Mouse (Mus musculus) forelimb bud, embryonic 11.5 days (tissue): ENCODE measurements around the gene Klrb1f.
"Not testable (repeated sequence)": the region's sequence is repeated elsewhere in the genome, so short reads cannot be mapped to it uniquely, and the experiment has no call there.

Experiments
- DNase-seq: peaks from one replicate; pipeline ENCODE4 v3.0.0-alpha.2; 2012; ENCODE audit warnings: low read depth, low spot score

Klrb1f gene

DNA sequence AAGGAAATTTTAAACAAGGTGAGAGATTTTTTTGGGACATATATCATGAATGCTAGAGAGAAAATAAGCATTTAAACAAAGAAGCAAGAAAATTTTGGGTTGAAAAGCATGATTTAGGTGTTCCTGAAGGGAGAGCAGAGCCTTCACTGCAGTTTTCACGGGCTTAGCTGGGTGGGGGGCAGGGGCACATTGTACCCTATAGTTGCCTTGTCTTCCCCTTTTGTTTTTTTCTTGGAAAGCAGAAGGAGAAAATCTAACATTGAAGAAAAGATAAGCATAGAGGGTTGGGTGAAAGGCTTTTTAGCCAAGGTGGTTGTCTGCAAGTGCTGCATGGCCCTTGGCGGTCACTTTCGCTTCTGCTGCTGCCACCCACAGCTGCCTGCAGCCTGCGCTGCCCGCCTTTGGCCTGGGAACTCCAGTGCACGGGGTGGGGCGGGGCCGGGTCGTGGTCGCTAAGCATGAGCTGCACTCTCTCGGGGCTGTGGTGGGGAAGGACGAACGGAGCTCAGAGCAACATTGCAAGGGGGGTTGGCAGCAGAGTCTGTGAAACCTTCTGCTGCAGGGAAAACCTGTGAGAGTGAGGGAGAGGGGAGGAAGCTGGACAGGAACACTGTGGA lies 3.3 kb downstream of the Klrb1f start:
- DNase-seq: peak; percentile 35

DNA sequence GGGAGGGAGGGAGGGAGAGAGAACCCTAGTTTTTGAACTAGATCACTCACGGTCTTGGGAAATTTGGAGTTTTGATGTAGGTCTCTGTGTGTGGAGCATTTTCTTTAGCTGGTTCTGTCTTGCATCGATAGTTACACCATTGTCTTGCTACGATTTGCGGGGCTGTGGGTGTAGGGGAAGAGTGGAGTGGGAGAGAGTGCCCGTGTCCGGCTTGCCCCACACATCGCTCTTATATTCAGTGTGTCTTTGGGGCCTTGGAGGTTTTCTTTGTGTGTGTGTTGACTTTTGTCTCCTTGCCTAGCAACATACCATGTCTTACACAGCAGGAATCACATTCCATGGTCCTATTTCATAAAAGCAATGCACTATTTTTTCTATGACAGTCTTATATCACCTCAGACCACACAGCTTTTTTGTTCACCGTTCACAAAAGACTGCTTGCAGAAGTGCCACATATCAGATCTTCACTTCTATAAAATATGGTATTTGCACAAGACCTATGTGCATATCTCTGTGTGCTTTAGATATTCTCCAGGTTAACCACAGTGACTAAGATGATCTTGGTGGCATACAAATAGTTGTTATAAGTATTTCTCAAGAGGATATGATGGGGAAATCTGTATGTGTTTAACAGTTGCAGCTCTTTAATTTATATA lies 4.0 kb downstream of the Klrb1f start:
- no peak for DNase-seq

DNA sequence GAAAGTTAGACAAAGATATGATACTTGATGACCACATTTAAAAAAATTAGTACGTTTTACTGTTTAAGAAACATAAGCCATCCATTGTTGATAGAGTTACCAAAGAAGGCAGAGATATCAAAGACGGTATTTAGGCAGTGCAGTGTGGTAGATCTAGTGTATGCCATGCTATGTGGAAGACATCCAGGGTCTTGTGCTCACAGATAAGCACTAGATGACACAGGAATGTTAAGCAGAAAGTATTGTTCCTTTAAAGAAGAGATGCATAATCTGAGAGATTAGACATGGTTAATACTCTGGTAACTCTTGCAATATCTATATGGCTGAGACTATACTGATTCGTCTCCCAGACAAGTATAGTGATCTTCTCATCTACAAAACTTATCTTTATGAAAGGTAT lies 5.4 kb downstream of the Klrb1f start:
- DNase-seq: no peak

DNA sequence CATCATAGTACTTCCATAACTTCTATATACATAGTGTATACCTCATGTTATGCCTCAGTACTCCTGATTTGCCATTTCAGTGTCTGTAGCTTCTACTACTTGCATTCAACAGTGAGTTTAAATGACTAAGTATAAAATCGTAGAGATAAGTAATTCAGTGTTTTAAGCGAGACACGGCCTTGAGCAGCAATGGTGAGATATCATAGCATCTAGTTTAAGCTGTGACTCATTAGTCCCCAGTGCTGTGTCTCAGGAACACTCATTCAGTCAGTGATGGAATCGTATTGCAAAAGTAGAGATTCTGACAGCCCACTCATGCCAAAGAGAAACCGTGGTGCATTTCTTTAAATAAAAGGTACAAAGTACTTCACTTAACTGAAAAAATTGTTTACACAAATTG lies 6.0 kb downstream of the Klrb1f start:
- DNase-seq: no peak

DNA sequence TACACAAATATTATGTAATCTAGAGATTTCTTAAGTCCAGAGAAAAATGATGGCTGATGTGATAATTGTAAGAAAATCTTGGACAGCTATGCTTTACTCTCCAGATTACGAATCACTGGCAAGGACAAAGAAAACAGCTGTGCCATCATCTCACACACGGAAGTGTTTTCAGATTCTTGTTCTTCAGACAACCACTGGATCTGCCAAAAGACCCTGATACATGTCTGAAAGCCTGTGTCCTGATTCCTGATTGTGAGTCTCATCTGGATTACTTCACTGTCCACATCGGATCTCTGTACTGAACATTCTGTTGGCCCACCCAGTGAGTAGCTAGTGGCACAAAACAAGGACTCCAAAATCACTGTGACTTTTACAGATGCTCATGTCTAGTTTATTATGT lies 10.5 kb downstream of the Klrb1f start:
- DNase-seq: no peak

DNA sequence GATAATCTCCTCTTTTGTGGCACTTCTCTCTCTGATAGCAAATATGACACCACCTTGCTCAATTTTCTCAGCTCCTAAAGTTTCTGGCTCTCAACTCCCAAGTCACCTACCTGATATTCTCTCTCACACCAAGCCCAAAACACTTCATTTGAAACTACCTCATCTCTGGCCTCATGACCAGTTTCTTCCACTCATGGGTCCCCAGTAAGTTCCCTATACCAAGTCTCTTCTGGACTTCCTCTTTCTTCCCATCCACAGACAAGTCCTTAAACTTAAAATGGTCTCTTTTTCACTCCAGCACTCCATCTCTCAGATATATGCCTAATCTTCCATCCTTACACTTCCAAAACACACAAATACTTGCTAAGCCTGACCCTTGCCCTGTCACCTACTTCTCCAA lies 12.3 kb downstream of the Klrb1f start:
- DNase-seq: no peak

DNA sequence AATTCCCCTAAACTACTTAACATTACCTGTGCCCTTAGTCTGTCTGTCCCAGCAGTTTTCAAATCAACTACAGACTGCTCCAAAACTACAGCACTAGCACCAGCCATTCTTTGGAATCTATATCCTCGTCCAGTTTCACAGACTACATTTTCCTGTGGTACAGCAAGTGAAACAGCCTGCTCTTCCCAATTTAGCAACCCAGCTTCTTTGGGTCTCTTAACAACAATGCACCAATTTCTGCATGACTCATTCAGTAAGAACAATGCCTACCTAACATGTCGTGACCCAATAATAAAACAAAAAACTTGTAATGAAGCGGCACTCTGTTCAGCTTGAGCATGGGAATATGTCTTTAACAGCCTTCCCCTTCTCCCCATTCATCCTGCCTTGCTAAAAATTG lies 19.7 kb downstream of the Klrb1f start:
- no peak for DNase-seq

DNA sequence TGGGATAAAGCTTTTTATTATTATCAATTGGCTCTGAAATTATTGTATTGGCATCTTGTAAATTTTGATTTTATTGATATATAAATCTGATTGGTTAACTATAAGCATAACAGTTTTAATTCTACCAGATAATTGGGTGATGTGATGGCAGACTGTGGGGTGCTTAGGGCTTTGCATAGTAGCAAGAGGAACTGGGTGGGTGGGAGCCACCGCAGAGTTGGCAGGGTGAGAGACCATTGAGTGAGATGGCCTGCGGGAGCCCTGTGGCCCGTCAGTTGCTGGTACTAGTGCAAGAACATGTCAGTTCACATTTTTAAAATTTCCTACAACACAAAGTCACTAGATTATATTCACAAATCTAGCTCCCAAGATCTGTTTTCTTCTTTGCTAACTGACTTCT lies 20.2 kb downstream of the Klrb1f start:
- DNase-seq: no peak

DNA sequence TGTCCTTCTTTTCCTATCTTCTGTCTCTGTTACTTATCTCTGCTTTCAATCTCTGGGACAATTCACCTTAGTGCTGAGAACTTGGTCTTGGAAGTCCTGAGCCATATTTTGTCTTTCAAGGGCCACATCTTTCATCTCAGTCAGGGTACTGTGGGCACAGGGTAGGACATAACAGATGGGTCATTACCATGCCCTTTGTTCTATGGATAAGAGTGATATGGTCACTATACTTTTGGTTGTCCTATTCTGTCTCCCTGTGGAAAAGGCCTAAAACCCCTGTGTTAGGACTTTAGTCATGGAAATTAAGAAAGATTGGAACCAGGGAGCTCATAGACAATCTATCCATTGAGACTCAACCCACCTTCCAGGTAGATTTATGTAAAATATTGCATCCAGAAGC lies 20.8 kb downstream of the Klrb1f start:
- DNase-seq: no peak

DNA sequence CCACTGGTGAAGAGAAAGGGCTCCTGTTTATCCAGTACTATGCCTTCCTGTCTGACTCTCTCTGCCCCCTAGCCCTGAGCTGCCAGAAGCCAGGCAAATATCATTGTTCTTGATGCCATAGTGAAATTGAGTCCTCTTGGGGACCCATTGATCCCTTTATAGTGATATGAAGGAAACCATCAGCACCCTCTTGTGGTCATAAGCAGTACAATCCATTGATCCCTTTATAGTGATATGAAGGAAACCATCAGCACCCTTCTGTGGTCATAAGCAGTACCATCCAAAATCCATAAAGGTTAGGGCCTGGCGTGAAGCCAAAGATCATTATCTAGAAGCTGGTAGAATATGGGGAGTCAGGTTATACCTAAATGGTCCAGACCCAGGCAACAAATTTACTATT lies 21.3 kb downstream of the Klrb1f start:
- DNase-seq: peak; percentile 23

DNA sequence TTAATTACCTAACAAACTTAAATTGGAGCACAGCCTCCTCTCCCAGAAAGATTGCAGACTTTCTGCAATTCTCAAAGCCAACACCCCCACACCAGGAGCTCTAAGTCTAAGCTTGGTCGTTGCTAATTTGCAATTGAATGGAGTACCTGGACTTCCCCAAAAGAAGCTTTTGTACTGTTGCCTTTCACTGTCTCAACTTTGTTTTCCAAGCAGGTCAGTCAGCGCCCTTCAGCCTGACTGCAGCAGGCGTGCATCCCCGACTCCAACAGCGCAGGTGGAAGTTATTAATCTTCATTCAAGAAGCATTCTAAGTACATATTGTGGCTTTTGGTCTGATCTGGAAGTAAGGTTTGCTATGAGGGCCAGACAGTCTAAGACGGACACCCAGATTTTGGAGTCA lies 39.4 kb downstream of the Klrb1f start:
- no peak for DNase-seq

DNA sequence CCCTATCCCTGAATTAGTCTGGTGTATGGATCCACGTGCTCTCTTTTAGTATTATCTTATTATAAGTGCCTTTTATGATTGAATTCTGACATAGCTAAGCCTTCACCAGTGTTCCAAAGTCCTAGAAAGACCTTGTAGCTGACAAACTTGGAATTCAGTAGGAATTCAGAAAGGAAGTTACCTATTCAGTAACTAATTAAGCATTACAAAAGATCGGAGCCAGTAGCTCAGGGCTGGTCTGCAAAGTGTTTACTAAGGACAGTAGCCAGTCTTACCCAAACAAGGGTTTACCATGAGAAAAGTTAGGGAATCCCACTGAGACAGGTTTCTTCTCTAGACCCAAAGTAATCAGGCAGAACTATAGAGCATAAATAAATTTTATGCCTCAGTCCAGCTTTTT lies 40.3 kb downstream of the Klrb1f start:
- not testable (repeated sequence) for DNase-seq

DNA sequence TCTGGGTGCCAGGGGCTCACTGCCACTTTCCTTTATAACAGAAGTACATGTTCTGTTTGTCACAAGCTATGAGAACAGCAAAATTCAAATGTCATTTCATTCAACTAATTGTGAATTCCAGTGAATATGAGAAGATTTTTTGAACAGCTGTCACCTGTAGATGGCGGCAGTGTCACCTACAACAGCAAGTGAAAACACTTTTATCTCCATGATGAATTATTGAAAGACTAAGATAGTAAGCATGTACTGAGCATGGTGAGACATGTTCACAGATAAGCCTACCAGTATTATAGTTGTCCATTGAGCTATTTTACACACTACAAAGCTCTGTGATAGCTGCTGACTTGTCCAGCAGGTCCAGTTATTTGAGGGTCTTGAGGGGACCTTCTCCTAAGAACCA lies 42.5 kb downstream of the Klrb1f start:
- DNase-seq: peak; percentile 9

DNA sequence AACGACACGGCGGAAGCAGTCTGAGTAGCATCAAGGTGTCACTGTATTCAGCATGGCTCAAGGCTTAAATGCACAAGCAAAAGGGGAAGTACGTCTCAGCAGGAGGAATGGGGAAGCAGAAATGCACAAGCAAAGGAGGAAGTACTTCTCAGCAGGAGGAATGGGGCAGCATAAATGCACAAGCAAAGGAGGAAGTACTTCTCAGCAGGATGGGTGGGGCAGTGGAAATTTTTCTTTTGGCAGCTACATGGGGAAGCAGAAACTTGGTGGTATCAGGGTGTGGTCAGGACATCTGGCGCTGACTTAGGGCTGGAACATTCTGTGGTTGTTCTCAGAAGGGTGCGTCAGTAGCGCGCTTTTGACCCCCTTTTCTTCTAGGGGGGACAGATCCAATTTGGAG lies 42.9 kb downstream of the Klrb1f start:
- DNase-seq: not testable (repeated sequence)

DNA sequence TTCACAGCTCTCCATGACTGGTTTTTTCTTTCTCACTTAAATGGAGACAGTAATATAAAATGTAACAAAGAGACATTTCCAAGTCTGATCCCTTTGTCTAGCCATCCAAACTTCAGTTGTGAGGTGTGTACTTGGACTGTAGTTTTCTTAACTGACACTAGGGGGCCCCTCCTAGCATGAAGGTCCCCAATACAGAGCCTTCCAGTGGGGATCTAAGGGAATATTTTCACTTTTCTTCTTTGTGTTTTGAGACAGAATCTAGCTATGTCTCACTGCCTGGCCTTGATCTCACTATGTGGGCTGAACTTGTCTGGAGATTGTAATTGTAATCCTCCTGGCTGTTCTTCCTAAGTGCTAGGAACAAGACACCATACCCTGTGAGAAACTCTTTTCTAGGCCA lies 49.5 kb downstream of the Klrb1f start:
- peak; percentile 11 for DNase-seq

DNA sequence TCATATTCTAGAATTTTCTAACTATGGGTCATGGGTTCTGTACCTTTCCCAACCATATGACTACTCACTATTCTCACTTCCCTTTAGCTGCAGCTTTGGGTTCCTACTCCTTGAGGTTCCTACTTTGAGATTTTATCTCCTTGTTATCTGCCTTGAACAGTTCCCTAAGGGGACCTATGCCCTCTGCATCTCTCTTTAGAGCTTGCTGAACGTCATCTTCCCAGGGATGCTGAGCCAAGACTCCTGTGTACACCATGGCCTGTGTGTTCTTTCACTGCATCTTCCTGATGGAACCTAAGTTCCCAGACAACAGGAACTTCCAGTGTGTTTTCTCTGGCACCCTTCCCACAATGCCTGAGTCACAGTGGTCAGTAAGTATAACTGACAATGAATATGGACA lies 52.2 kb downstream of the Klrb1f start:
- no peak for DNase-seq

DNA sequence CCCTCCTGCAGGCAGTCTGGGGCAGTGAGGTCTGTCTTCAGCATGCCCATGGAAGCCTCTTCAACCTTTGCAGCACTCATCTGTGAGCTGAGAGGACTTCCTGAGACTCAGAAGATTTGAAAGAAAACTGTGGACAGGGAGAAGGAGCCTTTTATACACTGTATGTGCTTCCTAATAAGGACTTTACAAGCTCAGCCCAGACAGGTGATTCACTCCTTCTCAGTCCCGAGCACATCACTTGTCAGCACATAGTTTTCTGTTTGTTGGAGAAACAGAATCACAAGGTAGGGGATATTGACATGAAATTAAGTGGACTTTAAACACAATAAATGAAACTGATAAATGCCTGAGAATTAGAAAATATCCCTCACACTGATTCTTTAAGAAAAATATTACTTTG lies 55.1 kb downstream of the Klrb1f start, which contains the start of gene Clec2e:
Clec2e (minus strand) TSS at position 120 of the 400 bp plus-strand sequence.
- not testable (repeated sequence) for DNase-seq

DNA sequence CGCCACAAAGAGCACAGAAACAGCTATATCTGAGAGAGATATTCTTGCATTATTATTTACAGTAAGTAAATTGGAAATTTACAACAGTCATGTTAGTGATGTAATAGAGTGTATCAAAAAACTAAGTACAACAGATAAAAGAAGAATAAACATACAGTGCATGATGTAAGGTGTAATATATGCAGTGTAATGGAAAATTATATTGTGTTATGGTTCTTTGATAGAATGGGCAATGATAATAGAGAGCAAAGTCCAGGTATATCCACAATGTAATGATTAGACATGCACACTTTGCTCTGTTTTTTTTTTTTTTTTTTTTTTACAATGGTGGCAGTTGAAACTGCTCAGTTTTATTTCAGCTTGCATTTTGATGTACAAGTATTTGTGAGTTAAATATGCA lies 55.9 kb downstream of the Klrb1f start:
- no peak for DNase-seq

DNA sequence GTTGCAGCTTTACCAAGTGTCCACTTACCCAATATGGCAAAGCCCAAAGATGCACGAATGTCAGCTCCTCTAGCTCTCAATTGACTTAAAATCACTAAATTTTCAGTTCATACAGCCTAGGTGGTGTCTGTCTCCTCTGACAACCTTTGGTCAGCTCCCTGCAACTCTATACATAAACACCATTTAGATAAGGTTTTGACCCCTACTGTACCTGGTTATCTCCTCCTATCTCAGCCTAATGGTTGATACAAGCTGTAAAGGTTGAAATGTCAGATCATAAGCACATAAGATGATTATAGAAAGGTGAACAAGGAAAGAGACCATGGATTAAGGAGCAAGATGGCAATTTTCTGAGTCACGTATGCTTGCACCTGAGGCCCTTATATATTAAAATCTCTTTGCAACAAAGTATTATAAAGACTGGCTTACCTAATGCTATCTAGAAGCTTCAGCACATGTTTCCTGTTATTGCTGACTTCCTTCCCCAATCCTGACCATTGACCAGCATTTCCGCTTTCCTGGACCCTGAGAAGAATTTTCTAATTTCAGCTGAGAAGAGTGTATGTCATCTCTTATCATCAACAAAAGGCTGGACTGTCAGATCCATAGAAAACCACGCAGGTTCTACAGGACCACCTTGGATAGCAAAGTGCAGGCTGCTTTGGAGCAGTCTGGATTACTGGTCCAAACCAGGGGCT lies 57.3 kb downstream of the Klrb1f start:
- DNase-seq: no peak
